ENCODE assay signal across 22 mouse cellular contexts in genomic region chr16:19983559-19983958, GRCm38 (mm10). TPM values are rescaled to one million over a fixed set of nuclear protein-coding genes. Genes with fewer than 3 reads are reported as not detected.
DNase-seq lines count a peak whose midpoint lies in the region; ATAC-seq and TF ChIP-seq lines count a peak whose summit lies in the region.
"Had no signal": no experiment of that assay in that cellular context is flagged by ENCODE, and none has a peak within 500 bp of the region (broad histone marks: within the 10 kb centered on the region; RNA-seq: fewer than 3 reads in every experiment).

No protein-coding gene starts in this region.

- no peak overlapping the region for H3K4me2 ChIP-seq in heart, embryonic 16.5 days (ENCODE audit: low read depth, low read length)
- peak overlapping the region; percentile 49; the same call in 1 of the 2 replicates for H3K4me2 ChIP-seq in liver, embryonic 13.5 days
- H3K4me2 ChIP-seq in liver, postnatal 0 days (ENCODE audit: low read depth, low read length), result peak overlapping the region; percentile 51; the same call in 1 of the 2 replicates
- H3K4me2 ChIP-seq: embryonic facial prominence, embryonic 15.5 days; forebrain, embryonic 12.5 days; hindbrain, embryonic 14.5 days; midbrain, embryonic 15.5 days had no signal

- intact Hi-C loops in heart, adult 2 months (cut with DNase I), result loop anchor here (5.0 to 10.0 kb wide), 4 partner anchors 76 to 341 kb away; partner anchors contain the start of genes Cyp2ab1, Klhl24 and Yeats2
- intact Hi-C loops in heart, postnatal 25 days (cut with DNase I), result loop anchor here (2.0 to 5.0 kb wide), 2 partner anchors 23 to 114 kb away; partner anchors contain the start of gene Klhl24
- intact Hi-C loops in heart, postnatal 14 days (cut with DNase I), result loop anchor here (10.0 kb wide), 1 partner anchor 111 kb away; the partner anchor contains the start of gene Klhl24

- 47% methylated on average over 4 of the region's 4 CpGs for WGBS in heart, adult 2 months
- 64% methylated on average over 4 of the region's 4 CpGs for WGBS in heart, embryonic 16.5 days
- 62% methylated on average over 4 of the region's 4 CpGs for WGBS in liver, embryonic 13.5 days (ENCODE audit: insufficient replicate concordance)
- WGBS in liver, postnatal 0 days (ENCODE audit: insufficient replicate concordance), result 66% methylated on average over 4 of the region's 4 CpGs

- no peak overlapping the region for H3K4me3 ChIP-seq in heart, adult 2 months
- no peak overlapping the region for H3K4me3 ChIP-seq in heart, embryonic 16.5 days (ENCODE audit: low read length)
- H3K4me3 ChIP-seq in liver, embryonic 13.5 days (replicated peaks), result no peak overlapping the region
- no peak overlapping the region for H3K4me3 ChIP-seq in liver, postnatal 0 days (ENCODE audit: low read depth, low read length)
- H3K4me3 ChIP-seq: embryonic facial prominence, embryonic 10.5 days; embryonic facial prominence, embryonic 15.5 days; forebrain, embryonic 12.5 days; midbrain, embryonic 10.5 days; midbrain, embryonic 15.5 days had no signal

- TF ChIP-seq EP300 in heart, adult 2 months (IDR thresholded peaks at IDR 0.05; ENCODE audit: insufficient read depth, low read depth, low read length), result no peak
- TF ChIP-seq EP300 in liver, postnatal 0 days (IDR thresholded peaks at IDR 0.05; ENCODE audit: low read depth), result no peak

- no peaks in the 10 kb centered on the region for H3K9me3 ChIP-seq in heart, embryonic 16.5 days (replicated peaks; ENCODE audit: control insufficient read depth, low read length)
- no peaks in the 10 kb centered on the region for H3K9me3 ChIP-seq in liver, embryonic 13.5 days (replicated peaks)
- no peaks in the 10 kb centered on the region for H3K9me3 ChIP-seq in liver, postnatal 0 days (ENCODE audit: low read length)
- H3K9me3 ChIP-seq: embryonic facial prominence, embryonic 10.5 days; embryonic facial prominence, embryonic 15.5 days; forebrain, embryonic 12.5 days; kidney, embryonic 15.5 days; midbrain, embryonic 10.5 days; midbrain, embryonic 15.5 days had no signal

- peak overlapping the region; percentile 85 for H3K27ac ChIP-seq in heart, adult 2 months
- peak overlapping the region; percentile 87; the same call in 1 of the 2 replicates for H3K27ac ChIP-seq in heart, embryonic 16.5 days (ENCODE audit: low read length)
- H3K27ac ChIP-seq in liver, embryonic 13.5 days, result no peak overlapping the region
- H3K27ac ChIP-seq in liver, postnatal 0 days (ENCODE audit: low read depth), result peak overlapping the region; percentile 77; the same call in 1 of the 2 replicates
- H3K27ac ChIP-seq: embryonic facial prominence, embryonic 10.5 days; embryonic facial prominence, embryonic 15.5 days; forebrain, embryonic 12.5 days; hindbrain, embryonic 14.5 days; midbrain, embryonic 10.5 days; midbrain, embryonic 15.5 days had no signal

- H3K9ac ChIP-seq in heart, adult 2 months (ENCODE audit: low read depth, low read length), result no peak overlapping the region
- no peak overlapping the region for H3K9ac ChIP-seq in heart, embryonic 16.5 days (ENCODE audit: low read length)
- no peak overlapping the region for H3K9ac ChIP-seq in liver, embryonic 13.5 days
- H3K9ac ChIP-seq in liver, postnatal 0 days (replicated peaks), result no peak overlapping the region
- H3K9ac ChIP-seq: embryonic facial prominence, embryonic 15.5 days; forebrain, embryonic 12.5 days; forebrain, postnatal 0 days; hindbrain, embryonic 14.5 days; kidney, embryonic 15.5 days; midbrain, embryonic 15.5 days had no signal

- no peak for ATAC-seq in heart, embryonic 16.5 days (replicated peaks; ENCODE audit: extremely low read depth, insufficient read depth, low FRiP score)
- no peak for ATAC-seq in liver, embryonic 13.5 days (ENCODE audit: low read depth)
- ATAC-seq in liver, postnatal 0 days, result no peak
- ATAC-seq: forebrain, postnatal 0 days; intestine, postnatal 0 days; midbrain, embryonic 15.5 days; Patski had no signal

- peaks cover 2% of the 10 kb centered on the region; the same call in 1 of the 2 replicates for H3K79me2 ChIP-seq in heart, adult 2 months (replicated peaks; ENCODE audit: control insufficient read depth, insufficient read depth, low read length)

- TF ChIP-seq POLR2A in heart, adult 2 months (IDR thresholded peaks at IDR 0.05; ENCODE audit: insufficient read depth, low read depth, low read length), result no peak

- no peak for TF ChIP-seq CTCF in heart, adult 2 months (IDR thresholded peaks at IDR 0.05)
- no peak for TF ChIP-seq CTCF in liver, postnatal 0 days (IDR thresholded peaks at IDR 0.05; ENCODE audit: low read depth)

- peaks cover 2% of the 10 kb centered on the region for H3K4me1 ChIP-seq in heart, adult 2 months (ENCODE audit: control insufficient read depth, insufficient read depth, low read length)
- peaks cover 13% of the 10 kb centered on the region for H3K4me1 ChIP-seq in heart, embryonic 16.5 days (ENCODE audit: control insufficient read depth, insufficient read depth, low read length)
- H3K4me1 ChIP-seq in liver, embryonic 13.5 days (replicated peaks), result peaks cover 16% of the 10 kb centered on the region; the same call in 1 of the 2 replicates
- peaks cover 7% of the 10 kb centered on the region for H3K4me1 ChIP-seq in liver, postnatal 0 days (ENCODE audit: insufficient read depth)
- H3K4me1 ChIP-seq: embryonic facial prominence, embryonic 10.5 days; embryonic facial prominence, embryonic 15.5 days; forebrain, embryonic 12.5 days; midbrain, embryonic 10.5 days; midbrain, embryonic 15.5 days had no signal

- no peaks in the 10 kb centered on the region for H3K27me3 ChIP-seq in heart, adult 2 months (ENCODE audit: control insufficient read depth, insufficient read depth, low read length)
- no peaks in the 10 kb centered on the region for H3K27me3 ChIP-seq in heart, embryonic 16.5 days (ENCODE audit: control insufficient read depth, insufficient read depth, low read length)
- H3K27me3 ChIP-seq in liver, embryonic 13.5 days, result no peaks in the 10 kb centered on the region
- H3K27me3 ChIP-seq in liver, postnatal 0 days (ENCODE audit: insufficient read depth, low read length), result no peaks in the 10 kb centered on the region
- H3K27me3 ChIP-seq: embryonic facial prominence, embryonic 15.5 days; forebrain, embryonic 12.5 days; kidney, embryonic 15.5 days; midbrain, embryonic 15.5 days; Patski had no signal

- H3K36me3 ChIP-seq in heart, adult 2 months (ENCODE audit: control insufficient read depth, insufficient read depth, low read length), result peaks cover 14% of the 10 kb centered on the region
- H3K36me3 ChIP-seq in heart, embryonic 16.5 days (ENCODE audit: control insufficient read depth, insufficient read depth), result no peaks in the 10 kb centered on the region
- no peaks in the 10 kb centered on the region for H3K36me3 ChIP-seq in liver, embryonic 13.5 days
- no peaks in the 10 kb centered on the region for H3K36me3 ChIP-seq in liver, postnatal 0 days (replicated peaks; ENCODE audit: insufficient read depth, low read length)
- H3K36me3 ChIP-seq: embryonic facial prominence, embryonic 10.5 days; embryonic facial prominence, embryonic 15.5 days; forebrain, embryonic 12.5 days; kidney, embryonic 15.5 days; midbrain, embryonic 10.5 days; midbrain, embryonic 15.5 days had no signal

- DNase-seq in heart, adult 2 months, result no peak
- DNase-seq in heart, postnatal 25 days (ENCODE audit: low spot score), result no peak
- DNase-seq in heart, postnatal 14 days, result no peak
- DNase-seq in liver, embryonic 13.5 days, result no peak
- no peak for DNase-seq in liver
- no peak for DNase-seq in liver, postnatal 0 days
- DNase-seq: cerebellum, adult 8-10 months; cerebellum, postnatal 25 days; forebrain, postnatal 0 days; layer of hippocampus, postnatal 36 days; left cerebral cortex, postnatal 4 days; right cerebral cortex, postnatal 25 days had no signal

RNA-seq across cellular contexts. Expression of gene Klhl6, which starts 0.7 kb away (rescaled TPM):
- total RNA-seq in heart, adult 2 months (2021), result 1 to 10 TPM; 5.3 to 5.4 TPM
- 5.4 and 7.7 TPM in 2 replicates for polyA plus RNA-seq in heart, adult 2 months (2012; rRNA removed)
- 1 to 10 TPM; 4.2 to 5.9 TPM for total RNA-seq in heart, postnatal 25 days (2021)
- polyA plus RNA-seq in heart, embryonic 16.5 days (2015; fragmentation: Nextera tagmentation; extraction: Ambion mirVana), result 20.0 and 31.0 TPM in 2 replicates
- 1 to 10 TPM; 6.5 to 6.8 TPM for total RNA-seq in heart, postnatal 14 days (2021)
- polyA plus RNA-seq in liver, embryonic 13.5 days (2015; fragmentation: Nextera tagmentation; extraction: Ambion mirVana), result 10.8 and 13.1 TPM in 2 replicates
- polyA plus RNA-seq in liver, postnatal 0 days (2015; fragmentation: Nextera tagmentation; extraction: Ambion mirVana), result 17.1 and 17.2 TPM in 2 replicates
